Mouse (Mus musculus): ENCODE results near the gene Cnih3.

Cnih3 gene

DNA sequence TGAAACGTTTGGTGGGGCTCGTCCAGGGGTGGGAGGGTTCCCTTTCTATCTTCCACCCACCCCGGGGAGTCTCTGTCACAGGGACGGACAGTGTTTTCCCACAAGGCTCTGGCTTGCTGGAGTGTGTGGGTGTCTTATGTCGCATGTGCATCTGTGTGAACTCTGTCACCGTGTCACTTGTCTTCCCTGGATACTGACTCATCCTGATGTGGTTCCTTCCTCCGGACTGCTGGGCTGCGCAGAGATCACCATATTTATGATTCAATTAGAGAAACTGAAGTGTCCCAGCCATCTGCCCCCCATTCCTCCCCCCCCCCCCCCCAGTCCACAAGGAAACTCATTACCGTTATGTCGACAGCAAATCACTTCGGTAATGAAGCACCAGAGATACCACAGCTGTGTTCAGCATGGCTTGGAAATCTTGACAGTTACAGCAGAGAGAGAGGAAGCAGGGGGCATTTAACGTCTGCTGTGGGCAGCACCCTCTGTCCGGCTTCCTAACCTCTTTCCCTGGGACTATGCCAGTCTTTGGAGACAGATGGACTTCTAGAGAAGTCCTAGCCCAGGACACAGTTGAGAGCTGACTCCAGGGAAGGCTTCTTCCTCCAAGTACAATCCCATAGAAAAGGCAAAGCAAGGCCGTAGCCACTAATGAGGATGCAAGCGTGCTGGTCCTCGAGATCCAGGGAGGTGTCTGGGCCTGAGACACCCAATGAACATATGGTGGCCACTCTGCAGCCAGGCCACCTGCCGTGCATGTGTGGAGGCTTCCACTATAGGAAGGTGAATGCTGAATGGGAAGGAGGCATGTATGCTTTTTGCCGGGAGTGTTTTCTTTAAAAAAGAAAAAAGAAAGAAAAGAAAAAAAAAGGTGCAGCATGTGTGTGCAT lies 55.9 kb downstream of the Cnih3 start:
- DNase-seq = no peak

DNA sequence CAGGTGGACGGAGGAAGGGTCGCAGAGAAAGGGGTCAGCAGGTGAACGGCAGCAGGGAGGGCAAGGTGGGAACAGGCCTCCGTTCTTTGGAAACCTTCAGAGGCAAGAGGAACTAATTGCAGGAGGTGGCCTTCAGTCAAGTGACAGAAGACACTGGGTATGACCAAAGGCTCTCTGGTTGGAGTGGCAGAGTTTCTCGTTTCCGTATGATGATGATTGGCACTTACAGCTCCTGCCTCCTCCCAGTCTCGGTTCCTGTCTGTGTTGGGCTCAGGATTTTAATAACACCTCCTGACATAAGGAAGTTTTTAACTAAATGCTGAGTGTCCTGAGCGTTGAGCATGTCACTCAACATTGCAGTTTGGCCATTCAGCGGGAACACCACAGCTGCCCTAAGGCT lies 57.3 kb downstream of the Cnih3 start:
- DNase-seq = no peak

DNA sequence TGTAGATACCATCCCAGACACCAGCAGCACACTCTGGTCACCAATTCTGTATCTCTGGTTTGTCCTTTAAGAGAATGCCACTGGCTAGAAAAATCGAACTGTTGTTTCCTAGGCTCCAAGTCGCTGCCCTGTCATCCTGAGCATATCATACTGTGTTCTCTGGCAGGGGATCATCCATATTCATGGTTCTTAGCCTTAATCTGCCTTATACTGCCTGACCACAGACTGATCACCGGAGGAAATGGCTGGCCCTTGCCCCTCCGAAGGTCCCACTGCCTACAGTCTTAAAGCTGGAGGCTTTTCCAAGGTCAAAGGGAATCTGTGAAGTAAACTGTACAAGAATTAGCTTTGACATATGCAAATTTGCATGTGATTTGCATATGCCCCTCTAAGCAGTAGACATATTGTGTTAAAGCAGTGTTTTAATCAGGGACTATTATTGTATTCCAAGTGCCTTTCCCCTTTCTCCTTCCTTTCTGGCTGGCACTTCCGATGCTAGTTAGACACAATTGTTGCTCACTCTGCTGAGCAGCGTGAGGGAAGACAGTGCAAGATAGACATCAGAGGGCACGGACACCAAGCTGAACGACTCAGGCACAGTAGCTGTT lies 58.3 kb downstream of the Cnih3 start:
- no peak for DNase-seq

DNA sequence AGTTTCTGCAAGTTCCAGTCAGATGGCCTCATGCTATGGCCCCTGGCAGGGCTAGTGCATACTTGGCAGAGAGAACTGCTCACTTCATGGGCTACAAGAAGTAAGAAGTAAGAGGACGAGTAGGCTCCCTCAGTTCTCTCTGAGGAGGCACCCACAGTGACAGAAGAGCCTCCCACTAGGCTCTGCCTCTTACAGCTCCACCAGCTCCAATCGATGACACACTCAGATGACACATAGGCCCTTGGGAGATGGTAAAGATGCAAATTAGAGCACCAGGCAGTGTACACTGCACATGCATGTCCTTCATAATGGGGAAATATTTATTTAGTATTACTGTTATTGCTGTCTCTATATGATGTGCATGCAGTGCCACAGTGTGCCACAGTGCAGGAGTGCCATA lies 62.6 kb downstream of the Cnih3 start:
- DNase-seq = no peak

DNA sequence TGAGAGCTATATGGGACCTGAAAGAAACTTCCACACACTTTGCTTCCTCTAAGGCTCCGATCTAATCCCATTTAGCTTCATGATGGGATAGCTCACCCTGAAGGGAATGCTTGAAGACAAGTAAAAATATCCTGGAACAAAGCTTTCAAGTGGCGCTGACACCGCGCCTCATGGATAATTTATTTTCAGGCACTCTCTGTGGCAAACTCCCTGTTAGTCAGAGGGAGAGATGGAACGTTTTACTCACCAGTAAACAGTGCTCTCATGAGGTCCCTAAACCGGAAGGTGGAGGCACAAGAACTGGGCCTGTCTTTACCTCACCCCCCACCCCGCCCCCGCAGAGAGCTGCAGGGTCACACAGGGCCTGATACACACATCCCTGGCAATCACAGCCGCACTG lies 64.4 kb downstream of the Cnih3 start:
- DNase-seq = no peak

DNA sequence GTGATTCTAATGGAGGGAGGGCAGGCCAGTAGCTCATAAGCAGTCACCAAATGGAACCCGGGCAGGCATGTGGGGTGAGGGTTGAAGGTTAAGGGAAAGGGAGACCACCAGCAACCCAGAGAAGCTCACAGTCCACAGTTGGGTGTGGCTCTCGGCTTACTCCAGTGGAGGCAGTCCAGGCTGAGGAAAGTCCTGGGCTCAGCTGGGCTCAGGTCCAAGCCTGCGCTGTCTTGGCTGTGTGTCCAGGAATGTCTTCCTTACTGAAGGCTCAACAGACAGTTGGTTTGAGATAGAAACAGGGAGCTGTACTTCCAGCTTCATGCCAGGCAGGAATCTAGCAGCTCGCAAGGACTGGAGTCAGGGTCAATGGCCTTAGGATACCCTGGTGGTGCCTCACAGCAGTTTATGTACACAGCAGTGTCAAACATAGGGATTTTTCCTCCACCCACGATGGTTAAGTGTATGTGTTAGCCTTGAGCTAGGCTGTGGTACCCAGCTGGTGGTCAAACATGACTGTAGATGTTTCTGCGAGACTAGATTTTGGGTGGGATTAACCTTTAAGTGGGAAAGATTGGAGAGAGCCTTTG lies 65.6 kb downstream of the Cnih3 start:
- no peak for DNase-seq

DNA sequence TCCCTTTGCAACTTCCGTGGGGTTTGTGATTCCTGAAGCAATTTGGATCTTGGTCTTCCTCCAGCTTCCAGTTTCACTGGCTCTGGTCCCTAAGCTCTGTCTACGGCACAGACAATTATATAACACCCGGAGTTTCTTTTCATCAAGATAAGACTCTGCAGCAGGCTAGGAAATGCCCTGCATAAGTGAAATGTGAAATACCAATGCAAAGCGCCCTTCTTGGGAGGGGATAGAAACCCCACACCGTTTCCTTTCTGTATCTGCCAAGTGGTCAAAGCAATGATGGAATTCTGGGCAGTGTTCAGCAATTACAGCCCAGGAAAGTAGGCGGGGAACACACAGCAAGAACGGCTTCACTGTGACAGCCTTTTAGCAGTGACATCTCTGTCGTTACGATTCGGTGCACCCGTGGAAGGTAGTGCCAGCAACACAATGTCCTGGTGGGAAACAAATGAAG lies 67.7 kb downstream of the Cnih3 start:
- no peak for DNase-seq

DNA sequence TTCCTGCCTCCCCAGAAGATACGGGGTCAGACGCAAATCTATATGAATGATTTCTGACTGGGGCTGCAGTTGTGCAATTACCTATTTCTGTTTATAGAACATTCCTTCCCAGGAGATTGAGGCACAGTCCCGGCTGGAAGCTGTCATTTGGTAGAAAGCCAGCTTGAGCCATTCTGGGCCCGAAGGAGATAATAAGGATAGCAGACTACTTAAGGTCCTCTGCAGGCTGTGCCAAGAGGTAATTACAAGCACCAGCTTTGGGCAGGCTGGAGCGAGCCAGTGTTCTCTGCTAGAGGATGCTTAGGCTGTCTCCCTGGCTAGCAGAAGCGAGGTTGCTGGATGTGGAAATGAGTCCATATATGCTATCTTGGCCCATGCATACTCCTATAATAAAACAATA lies 70.4 kb downstream of the Cnih3 start:
- no peak for DNase-seq

DNA sequence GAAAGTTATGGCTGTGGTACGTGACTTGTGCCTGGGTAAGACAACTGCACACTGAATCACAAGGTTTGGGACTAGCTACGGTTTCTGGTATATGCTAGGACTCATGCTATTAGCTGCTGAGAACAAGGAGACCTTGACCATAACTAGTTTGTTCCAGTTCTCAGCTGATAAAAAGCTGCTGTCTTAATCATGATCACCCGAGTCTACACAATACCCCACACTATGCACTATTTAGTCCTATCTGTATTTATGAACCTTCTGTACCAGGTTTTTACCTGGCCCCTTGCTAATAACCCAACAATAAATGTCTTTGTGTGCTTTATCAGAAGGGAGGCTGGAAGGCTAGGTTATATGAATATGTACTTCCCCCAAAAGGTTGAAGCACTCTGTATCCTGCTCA lies 72.5 kb downstream of the Cnih3 start:
- DNase-seq = no peak

DNA sequence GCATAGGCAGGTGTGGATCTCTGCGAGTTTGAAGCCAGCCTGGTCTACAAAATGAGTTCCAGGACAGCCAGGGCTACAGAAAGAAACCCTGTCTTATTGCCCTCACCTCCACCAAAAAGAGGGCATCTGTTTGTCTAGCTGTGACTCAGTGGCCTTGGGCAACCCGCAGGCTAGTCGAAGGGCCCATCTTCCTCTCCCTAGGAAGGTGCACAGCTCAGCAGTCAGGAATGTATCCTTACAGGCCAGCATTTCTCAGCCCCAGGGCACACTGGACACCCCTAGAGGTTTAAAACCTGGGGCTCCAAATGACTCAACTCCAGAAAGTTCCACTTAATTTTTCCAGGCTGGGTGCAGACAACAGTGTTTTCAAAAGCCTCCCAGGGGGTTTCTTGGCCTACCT lies 73.0 kb downstream of the Cnih3 start:
- DNase-seq = no peak

DNA sequence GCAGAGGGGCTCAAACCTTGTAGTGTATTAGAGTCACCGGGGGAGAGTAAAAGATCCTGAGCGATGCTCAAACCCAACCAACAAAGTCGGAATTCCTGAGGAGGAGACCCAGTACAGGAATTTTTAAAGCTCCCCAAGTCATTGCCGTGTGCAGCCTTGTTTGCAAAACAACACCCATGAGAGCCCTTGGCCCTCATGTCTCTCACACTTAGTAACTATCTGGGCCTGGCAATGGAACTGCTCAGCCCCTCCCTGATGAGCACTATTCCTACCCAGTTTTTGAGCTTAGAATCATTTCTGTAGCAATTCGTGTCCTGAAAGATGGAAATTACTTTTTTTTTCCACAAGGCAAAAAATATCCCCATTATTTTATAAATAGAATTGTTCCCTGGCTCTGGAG lies 74.0 kb downstream of the Cnih3 start:
- no peak for DNase-seq

DNA sequence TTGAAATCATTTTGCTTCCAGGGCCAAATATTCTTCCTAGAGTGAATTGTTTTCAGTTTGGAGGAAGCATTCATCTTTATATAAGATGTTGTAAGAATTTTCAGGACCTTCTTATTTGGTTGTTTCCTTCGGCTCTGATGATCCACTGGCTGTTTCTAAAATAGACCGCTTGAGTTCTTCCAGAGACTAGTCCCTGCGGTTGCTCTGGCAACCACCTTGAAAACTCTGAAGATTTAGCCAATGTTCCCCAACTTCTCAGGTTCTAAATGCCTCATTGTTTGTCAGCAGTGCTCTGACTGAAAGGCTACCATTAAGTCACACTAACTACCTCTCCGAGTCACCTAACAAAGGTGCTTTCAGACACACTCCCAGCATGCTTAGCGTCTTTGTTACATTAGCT lies 80.8 kb downstream of the Cnih3 start:
- no peak for DNase-seq

DNA sequence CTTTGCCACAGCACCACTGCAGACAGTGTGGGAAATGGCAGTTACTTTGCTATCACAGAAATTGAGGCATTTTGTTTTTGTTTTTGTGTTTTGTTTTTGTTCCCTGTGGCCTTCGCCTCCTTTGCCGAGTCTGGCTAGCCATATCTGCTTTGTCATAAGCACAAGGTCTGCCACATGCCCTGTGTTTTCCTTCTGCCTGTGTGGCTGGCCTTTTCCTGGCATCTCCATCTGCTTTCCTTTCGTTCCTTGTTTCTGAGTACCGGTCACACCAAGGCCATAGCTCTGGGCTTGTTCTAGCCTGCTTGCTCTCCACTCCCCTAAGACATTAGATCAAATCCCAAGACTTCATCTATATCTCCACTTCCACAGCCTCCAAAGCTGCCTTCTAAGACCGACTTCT lies 83.0 kb downstream of the Cnih3 start:
- no peak for DNase-seq

DNA sequence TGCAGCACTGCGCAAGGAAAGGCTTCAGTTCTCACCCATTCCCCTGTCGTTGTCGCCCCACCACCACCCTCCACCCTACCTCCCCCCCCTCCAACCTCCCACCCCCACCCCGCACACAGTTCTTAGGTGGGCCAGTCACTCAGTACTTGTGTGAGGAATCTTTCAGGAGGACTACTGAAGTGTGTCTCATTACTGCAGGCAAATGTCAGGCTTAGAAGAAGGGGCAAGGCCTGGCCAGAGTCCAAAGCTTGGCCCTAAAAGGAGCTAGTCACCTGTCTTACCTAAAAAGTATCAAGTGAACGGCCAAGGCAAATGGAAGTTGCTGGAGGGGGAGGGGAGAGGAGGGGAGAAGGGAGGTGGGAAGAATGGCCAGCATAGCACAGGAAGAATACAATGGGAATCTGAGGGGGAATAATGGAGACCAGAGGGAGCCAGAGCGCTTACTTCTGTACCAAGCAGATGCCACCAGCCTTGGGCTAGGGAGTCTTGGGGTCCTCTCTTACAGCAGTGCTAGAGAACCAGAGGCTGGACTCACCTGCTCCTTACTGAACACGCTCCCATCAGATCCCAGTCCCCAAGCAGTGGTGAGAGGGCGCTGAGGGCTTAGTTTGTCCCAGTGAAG lies 88.7 kb downstream of the Cnih3 start:
- no peak for DNase-seq

DNA sequence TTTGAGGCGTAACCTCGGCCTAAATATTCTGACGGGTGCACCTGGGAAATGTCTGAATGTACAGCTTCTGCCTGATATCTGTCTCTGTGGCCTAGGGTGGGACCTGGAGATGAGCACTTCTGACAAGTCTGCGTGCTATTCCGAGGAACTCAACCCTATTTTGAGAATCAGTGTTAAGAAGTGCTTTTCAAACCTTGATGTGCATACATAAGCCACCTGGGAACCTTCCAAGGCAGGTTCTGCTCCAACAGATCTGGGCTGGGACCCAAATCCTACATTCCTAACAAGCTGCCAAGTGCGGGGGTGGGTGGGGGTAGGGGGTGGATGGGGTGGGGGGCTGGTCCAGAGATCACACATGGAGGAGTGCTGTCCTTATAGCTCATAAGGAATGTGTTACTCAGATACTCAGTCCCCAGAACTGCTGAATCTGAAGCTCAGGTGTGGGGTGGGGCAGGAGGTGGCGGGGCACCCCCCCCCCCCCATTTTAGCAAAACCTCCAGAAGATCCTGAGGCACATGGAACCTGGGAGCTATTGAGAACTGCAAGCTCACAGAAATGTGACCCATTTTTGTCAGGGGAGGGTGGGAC lies 89.3 kb downstream of the Cnih3 start:
- no peak for DNase-seq

DNA sequence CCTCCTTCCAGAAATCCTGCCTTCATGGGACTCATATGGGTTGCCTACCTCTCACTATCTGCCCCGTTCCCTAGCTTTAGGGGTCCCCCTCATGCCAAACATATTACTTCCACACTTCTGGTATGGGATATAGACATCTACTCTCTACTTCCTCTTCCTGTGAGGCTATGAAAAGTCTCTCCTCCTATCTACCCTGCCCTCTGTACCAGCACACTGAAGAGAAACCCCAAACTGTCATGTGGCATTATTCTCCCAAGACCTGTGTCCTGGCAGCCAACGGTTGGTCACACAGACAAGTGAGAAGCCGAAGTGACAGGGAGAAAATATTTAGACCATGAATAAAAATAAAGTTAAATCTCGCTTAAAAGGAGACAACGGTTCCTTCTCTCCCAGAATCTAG lies 92.6 kb downstream of the Cnih3 start:
- no peak for DNase-seq

DNA sequence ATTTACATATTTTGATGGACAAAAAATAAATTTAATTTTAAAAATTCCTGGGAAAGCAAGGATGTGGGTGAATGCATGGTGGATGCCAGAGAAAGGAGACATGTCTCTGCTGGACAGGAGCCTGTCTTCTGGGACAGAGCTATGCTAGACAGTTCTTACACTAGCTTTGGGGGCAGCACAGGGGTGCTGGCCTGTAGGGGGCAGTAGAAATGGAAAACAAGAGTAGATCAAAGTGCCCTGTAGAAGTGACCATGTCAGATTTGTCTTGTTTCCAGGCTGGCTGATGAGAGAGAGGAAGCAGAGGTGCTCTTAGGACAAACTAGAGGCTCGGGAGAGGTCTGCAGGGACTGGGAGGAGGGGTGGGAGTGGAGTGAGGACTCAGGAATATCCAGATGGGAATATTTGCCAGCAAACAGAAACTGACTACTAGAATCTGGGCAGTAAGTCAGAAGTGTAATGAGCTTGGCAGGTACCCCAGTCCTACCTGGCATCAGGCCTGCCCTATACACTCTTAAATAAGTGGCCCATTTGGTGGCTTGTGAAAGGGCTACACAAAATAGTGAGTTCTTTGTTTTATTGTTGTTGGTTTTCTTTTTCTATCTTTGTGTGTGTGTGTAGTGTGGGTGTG lies 93.3 kb downstream of the Cnih3 start:
- peak in 1 of 2 experiments; percentile 4 for DNase-seq

DNA sequence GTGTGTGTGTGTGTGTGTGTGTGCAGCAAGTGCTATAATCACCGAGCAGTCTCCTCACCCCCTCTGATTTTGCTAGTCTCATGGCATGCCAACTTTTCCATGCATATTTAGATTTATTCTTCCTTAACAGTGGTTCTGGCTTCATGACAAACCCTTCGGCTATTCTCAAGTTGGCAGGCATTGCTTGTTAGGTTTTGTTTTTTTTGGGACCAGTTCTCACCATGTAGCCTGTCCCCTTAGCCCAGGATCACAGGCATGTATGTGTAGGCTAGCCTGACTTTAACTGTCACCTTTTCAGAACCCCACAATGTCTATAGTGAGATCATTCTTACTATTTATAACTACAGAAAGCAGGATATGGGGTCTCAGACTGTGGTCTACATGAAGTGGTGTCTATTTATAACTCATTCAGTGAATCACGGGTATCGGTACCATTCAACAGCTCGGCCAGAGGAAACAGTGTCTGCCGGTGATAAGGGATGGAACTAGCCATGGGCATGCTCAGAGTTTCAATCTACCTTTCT lies 94.2 kb downstream of the Cnih3 start:
- no peak for DNase-seq

DNA sequence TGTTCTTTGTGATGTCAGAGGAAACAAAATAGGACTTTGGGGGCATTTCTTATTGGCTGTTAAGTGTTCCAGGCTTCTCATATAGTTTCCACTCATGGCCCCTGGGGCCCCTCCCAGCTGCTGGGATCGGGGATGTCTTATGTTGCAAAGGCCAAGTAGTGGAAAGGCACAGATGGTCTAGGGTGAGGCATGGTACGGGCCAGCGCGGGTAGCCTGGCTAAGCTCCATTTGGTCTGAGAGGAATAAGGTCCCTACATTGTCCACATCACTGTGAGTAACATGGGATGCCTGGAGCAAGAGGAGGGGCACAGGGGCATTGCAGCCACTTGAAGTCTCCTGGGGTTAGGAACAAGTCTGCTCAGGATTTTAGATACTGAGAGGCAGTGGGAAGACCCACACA lies 95.1 kb downstream of the Cnih3 start:
- no peak for DNase-seq

DNA sequence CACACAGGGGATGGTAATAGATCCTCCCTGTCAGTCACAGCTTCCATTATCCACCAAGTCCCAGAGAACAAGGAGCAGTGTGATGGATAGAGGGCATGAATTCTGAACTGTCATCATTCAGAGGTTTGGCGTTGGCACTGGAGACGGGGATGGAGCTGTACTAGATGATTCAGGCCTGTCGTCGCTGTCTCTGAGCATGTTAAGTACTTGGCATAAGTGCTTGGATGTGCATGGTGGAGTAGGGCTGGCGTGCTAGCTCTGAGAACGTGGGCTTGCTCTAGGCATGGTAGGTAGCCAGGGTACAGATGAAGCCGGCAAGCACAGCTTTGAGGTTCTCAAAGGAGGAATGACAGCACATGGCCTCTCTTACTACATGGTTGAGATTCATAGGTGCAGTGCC lies 95.6 kb downstream of the Cnih3 start:
- no peak for DNase-seq

DNA sequence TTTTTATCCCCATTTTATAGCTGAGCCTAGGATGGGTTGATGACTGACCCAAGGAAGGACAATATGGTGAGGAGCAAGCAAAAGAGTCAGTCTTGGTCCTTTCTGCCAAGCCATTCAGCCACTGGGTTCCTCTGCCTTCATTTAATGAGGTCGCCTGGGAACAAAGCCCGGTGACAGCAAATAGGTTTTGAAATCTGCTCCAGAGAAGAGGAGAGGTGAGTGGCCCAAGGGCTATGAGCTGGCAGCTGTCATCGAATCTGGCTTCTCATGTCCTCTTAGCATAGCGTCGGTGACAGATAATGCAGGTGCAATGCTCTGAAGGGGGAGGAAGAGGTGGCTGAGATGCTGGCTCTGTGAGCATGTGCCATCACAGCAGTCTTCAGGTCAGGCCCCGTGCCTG lies 100.7 kb downstream of the Cnih3 start:
- DNase-seq = no peak

DNA sequence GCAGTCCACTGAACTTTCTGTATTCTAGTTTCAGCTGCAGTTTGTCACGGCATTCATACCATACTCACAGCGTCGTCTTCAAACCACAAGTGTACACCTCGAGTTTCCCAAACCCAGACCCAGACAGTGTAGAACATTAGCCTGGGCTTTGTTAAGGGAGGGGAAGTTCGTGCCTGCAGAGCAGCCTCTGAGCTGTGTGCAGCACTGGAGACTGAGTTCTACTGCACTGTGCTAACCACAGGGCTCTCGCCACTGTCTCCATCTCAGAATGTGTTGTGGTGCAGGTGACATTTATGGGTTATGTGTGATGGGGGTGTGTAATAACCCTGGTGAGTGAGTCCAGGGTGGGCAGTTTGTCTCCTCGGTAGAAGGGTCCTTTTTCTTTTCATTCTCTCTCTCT lies 104.5 kb downstream of the Cnih3 start:
- DNase-seq = no peak
